Mouse (Mus musculus): ENCODE measurements around the gene Tmem116.
"Not testable (repeated sequence)": the region's sequence is repeated elsewhere in the genome, so short reads cannot be mapped to it uniquely, and the experiment has no call there.

Tmem116 gene

GRCm38 (mm10) chr5:121455510-121456265 lies 4.0 kb downstream of the Tmem116 start:
- in situ Hi-C loops (cut with MboI; ENCODE audit: low pct_unique_long_range_greater_than_20kb in 1 of 2, low sequenced_read_pairs in 2 of 2, unreplicated experiment in 1 of 2) = no loop called here

DNA sequence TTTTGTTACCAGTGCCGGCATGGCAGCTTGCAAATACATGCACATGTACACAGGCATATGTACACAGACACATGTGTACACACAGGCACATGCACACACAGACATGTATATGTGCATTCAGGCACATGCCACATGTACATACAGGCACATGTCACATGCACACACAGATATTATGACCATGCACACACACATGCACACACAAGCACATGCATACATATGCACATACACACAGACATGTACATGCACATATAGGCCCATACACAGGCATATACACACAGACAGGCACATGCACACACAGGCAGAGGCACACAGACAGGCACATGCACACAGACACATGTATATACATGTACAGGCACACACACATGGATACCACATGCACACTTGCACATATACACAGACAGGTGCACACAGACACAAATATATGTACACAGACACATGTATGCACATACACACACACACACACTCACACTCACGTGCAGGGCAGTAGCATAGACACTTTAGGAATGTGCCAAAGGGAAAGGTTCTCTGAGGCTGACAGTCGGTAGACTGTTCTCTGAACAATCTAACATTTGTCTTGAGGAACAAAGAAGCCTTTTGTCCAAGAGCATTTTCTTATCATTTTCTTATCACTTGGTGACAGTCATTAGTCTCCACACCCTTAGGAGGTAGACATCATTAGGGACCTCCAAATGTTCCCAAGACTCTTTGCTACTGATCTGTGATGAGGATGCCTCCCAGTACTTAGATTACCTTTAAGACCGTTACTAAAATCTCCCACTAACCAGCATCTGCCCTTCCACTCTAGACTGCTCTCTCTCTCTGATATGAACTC lies 9.9 kb downstream of the Tmem116 start:
- in situ Hi-C loops (cut with MboI; ENCODE audit: low pct_unique_long_range_greater_than_20kb in 1 of 2, low sequenced_read_pairs in 2 of 2, unreplicated experiment in 1 of 2) = no loop called here

DNA sequence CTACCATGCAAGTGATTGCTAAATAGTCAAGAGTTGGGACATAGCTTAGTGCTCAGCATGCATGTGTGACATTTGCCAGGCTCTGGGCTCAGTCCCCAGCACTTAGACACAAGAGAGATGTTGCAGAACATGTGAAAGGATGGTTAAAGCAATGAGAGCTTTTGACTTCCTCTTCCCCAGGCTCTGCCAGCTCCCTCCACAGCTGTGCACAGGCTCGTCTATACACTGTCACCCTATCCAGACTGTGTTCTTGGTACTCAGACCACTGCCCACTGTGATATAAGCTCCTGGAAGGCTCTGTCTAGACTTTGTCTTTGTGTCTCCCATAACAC lies 10.4 kb downstream of the Tmem116 start:
- in situ Hi-C loops (cut with MboI; ENCODE audit: low pct_unique_long_range_greater_than_20kb in 1 of 2, low sequenced_read_pairs in 2 of 2, unreplicated experiment in 1 of 2) = no loop called here

- in situ Hi-C loops (cut with MboI; ENCODE audit: low pct_unique_long_range_greater_than_20kb in 1 of 2, low sequenced_read_pairs in 2 of 2, unreplicated experiment in 1 of 2) = no loop called here
These were observed 11.3 kb downstream of the Tmem116 start for GRCm38 (mm10) chr5:121462967-121463366.

DNA sequence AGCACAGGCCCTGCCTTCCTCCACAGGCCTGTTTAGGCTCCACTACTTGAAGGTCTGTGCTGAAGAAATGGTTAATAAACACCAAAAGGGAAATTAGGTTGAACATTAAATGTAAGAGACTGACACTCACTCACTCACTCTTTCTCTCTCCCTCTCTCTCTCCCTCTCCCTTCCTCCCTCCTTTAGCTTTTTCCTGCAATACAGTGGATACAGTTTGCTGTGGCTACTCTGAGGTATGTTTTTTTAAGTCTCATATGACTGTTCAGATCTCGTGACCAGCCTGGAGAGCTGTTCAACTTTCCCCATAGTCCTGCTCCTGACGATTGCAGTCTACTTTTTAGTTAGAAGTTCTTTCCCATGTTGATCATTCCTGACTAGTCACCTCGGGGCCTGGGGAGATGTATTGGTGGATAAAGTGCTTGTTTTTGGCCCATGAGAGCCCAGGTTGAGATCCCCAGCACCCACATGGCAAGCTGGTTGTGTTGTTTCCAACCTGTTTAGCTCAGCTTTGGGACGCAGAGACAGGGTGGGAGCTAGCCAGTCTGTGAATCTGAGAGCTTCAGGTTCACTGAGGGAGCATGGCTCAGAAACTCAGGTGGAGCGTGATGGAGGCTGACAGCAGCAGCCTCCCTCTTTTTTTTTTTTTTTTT lies 12.0 kb downstream of the Tmem116 start:
- in situ Hi-C loops (cut with MboI; ENCODE audit: low pct_unique_long_range_greater_than_20kb in 1 of 2, low sequenced_read_pairs in 2 of 2, unreplicated experiment in 1 of 2) = no loop called here

DNA sequence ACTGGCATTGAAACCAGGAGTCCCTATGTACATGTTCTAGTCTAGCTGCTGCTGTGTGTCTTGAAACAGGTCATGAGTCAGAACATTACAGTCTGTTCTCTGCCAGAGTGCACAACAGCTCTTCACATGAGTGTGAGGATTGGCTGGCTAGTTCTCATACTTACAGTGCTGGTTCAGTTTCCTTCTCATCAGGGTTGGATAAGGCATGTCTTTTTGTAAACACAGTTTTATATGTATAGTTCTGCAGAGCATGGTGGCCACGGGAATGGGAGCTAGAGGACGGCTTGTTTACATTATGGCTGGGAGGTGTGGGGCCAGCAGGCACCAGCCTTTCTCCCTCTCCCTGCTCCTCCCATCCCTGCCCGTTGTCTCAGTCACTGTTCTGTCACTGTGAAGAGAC lies 17.9 kb downstream of the Tmem116 start:
- in situ Hi-C loops (cut with MboI; ENCODE audit: low pct_unique_long_range_greater_than_20kb in 1 of 2, low sequenced_read_pairs in 2 of 2, unreplicated experiment in 1 of 2) = no loop called here

- in situ Hi-C loops (cut with MboI; ENCODE audit: low pct_unique_long_range_greater_than_20kb in 1 of 2, low sequenced_read_pairs in 2 of 2, unreplicated experiment in 1 of 2) = no loop called here
These were observed 20.7 kb downstream of the Tmem116 start for GRCm38 (mm10) chr5:121472411-121472810.

- in situ Hi-C loops (cut with MboI; ENCODE audit: low pct_unique_long_range_greater_than_20kb in 1 of 2, low sequenced_read_pairs in 2 of 2, unreplicated experiment in 1 of 2) = no loop called here
These were observed 22.9 kb downstream of the Tmem116 start for GRCm38 (mm10) chr5:121474610-121475009.

DNA sequence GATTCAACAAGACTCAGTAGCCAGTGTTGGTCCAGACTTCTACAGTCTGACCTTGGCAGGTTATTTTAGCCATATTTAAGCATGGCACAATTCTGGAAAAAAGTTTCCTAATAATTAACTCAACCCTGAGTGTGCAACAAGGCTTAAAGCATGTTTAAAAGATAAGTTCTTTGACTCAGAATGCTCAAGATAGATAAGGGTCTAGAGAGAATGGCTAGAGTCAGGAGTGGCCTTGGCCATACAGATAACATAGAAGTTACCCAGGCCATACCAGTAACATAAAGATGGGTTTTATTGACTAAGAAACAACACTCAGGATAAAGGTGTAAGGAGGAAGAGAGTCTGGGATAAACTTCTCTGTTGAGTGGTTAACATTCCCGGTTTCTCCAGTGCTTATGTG lies 24.3 kb downstream of the Tmem116 start:
- in situ Hi-C loops (cut with MboI; ENCODE audit: low pct_unique_long_range_greater_than_20kb in 1 of 2, low sequenced_read_pairs in 2 of 2, unreplicated experiment in 1 of 2) = no loop called here

- in situ Hi-C loops (cut with MboI; ENCODE audit: low pct_unique_long_range_greater_than_20kb in 1 of 2, low sequenced_read_pairs in 2 of 2, unreplicated experiment in 1 of 2) = no loop called here
These were observed 26.0 kb downstream of the Tmem116 start for GRCm38 (mm10) chr5:121477680-121478079.

GRCm38 (mm10) chr5:121484801-121485200 lies 33.1 kb downstream of the Tmem116 start:
- in situ Hi-C loops (cut with MboI; ENCODE audit: low pct_unique_long_range_greater_than_20kb in 1 of 2, low sequenced_read_pairs in 2 of 2, unreplicated experiment in 1 of 2) = no loop called here

- in situ Hi-C loops (cut with MboI; ENCODE audit: low pct_unique_long_range_greater_than_20kb in 1 of 2, low sequenced_read_pairs in 2 of 2, unreplicated experiment in 1 of 2) = no loop called here
These were observed 41.6 kb downstream of the Tmem116 start for GRCm38 (mm10) chr5:121493305-121493704.

DNA sequence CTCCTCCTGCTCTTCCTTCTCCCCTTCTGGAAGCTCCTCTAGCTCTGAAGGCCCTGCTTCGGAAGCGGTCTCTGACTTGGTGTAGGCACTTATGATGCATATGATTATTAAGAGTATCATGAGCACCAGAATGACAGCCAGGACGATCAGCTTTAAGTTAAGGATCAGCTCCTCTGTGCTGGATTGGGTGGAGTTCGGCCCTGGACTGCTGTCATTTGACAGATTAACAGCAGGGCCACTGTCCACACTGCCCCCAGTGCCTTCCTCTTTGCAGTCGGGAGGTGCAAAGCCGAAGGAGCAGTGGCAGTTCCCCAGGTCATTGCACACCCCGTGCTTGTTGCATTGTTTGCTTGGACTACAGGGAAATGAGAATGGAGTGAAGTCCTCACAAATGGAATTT lies 49.0 kb downstream of the Tmem116 start:
- in situ Hi-C loops (cut with MboI; ENCODE audit: low pct_unique_long_range_greater_than_20kb in 1 of 2, low sequenced_read_pairs in 2 of 2, unreplicated experiment in 1 of 2) = no loop called here

DNA sequence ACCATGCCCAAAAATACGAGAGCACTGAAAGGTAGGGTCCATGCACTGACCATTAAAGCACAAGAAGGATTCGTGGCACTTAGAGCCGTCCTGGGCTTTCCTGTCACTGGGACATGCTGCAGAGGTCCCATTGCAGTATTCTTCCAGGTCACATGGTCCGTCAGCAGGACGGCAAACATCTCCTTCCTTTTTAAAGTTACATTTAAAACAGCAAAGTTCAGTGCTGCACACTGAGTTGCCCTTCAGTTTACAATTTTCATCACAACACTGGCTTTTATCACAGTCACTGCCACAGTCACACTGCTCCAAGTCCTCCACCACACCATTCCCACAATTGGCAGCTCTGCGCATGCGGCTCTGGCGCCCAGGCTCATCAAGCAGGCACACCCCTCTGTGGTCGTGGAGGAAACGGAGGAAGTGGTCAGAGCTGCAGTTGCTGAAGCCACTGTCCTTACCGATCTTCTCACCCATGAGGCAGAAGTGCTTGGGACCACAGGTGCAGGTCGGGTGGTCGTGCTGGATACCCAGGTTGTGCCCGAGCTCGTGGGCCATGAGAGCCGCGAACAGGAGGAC lies 49.8 kb downstream of the Tmem116 start:
- in situ Hi-C loops (cut with MboI; ENCODE audit: low pct_unique_long_range_greater_than_20kb in 1 of 2, low sequenced_read_pairs in 2 of 2, unreplicated experiment in 1 of 2) = not testable (repeated sequence)

DNA sequence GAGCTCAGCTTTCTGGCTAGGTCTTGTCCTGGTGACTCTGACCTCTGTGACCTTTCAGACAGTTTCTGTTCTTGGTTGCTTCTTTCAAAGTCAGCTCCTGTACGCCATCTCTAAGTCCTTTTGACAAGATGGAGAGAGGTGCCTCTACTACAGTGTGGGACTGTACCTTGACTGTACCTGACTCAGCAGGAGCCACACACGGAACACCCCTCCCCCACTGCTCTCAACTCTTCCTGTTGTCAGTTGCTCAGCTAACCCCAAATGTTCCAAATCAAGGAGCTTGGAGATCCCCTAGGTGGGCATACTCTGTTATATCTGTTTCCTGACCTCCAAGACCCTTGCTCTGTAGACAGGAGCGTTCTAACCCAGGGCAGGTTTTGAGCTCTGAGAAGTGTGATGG lies 51.5 kb downstream of the Tmem116 start, which contains the start of gene Adam1b:
TSS of gene Adam1b (minus strand) at position 205 of the 400 bp plus-strand sequence.
- in situ Hi-C loops (cut with MboI; ENCODE audit: low pct_unique_long_range_greater_than_20kb in 1 of 2, low sequenced_read_pairs in 2 of 2, unreplicated experiment in 1 of 2) = no loop called here

- in situ Hi-C loops (cut with MboI; ENCODE audit: low pct_unique_long_range_greater_than_20kb in 1 of 2, low sequenced_read_pairs in 2 of 2, unreplicated experiment in 1 of 2) = no loop called here
These were observed 55.2 kb downstream of the Tmem116 start for GRCm38 (mm10) chr5:121506846-121507245.

DNA sequence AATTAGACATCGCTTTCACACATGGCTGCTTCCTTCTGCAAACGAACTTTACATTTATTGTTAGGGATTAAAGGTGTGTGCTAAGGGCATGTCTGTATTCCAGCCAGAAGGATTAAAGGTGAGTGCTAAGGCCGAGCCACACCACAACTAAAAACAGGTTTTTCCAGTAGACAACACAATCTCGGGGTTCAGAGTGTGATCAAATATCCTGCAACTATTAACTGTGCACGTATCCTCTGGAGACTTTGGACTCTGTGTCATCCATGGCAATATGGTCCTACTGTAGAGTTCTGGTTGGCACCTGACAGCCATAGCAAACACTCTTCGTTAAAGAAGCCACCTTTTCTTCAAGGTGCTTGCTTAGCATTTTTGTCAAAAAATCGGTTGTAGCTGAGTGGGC lies 58.3 kb downstream of the Tmem116 start:
- in situ Hi-C loops (cut with MboI; ENCODE audit: low pct_unique_long_range_greater_than_20kb in 1 of 2, low sequenced_read_pairs in 2 of 2, unreplicated experiment in 1 of 2) = loop anchor here in 1 of 2 experiments (10.0 kb wide), 1 partner anchor 95 kb away; no protein-coding TSS in a partner anchor

GRCm38 (mm10) chr5:121518983-121519382 lies 67.3 kb downstream of the Tmem116 start:
- in situ Hi-C loops (cut with MboI; ENCODE audit: low pct_unique_long_range_greater_than_20kb in 1 of 2, low sequenced_read_pairs in 2 of 2, unreplicated experiment in 1 of 2) = loop anchor here in 1 of 2 experiments (10.0 kb wide), 1 partner anchor 86 kb away; no protein-coding TSS in a partner anchor

DNA sequence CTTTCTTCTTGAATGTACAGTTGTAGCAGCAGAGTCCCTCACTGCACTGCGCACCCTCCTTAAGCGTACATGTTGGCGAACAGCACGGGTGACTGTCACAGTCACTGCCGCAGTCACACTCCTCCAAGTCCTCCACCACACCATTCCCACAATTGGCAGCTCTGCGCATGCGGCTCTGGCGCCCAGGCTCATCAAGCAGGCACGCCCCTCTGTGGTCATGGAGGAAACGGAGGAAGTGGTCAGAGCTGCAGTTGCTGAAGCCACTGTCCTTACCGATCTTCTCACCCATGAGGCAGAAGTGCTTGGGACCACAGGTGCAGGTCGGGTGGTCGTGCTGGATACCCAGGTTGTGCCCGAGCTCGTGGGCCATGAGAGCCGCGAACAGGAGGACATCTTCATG lies 68.1 kb downstream of the Tmem116 start:
- in situ Hi-C loops (cut with MboI; ENCODE audit: low pct_unique_long_range_greater_than_20kb in 1 of 2, low sequenced_read_pairs in 2 of 2, unreplicated experiment in 1 of 2) = loop anchor here in 1 of 2 experiments (10.0 kb wide), 1 partner anchor 85 kb away; no protein-coding TSS in a partner anchor
